Mouse (Mus musculus): ENCODE measurements around the gene Il11ra1.
"Not testable (repeated sequence)": the region's sequence is repeated elsewhere in the genome, so short reads cannot be mapped to it uniquely, and the experiment has no call there.

GRCm38 (mm10) chr4:41690014-41690413 lies 9.8 kb upstream of the Il11ra1 start:
- not testable (repeated sequence) for TF ChIP-seq CTCF (IDR thresholded peaks at IDR 0.05; ENCODE audit: borderline replicate concordance, control insufficient read depth, extremely low read depth, insufficient read depth, low read length, poor library complexity); POLR2A (IDR thresholded peaks at IDR 0.05; ENCODE audit: control insufficient read depth, extremely low read depth, insufficient read depth, low read length, poor library complexity)

All from thymus, adult 2 months (tissue).